Comparison of ENCODE assay signal across 19 mouse cellular contexts in genomic region chr16:4085051-4085450, GRCm38 (mm10). TPM values are rescaled to one million over a fixed set of nuclear protein-coding genes. Genes with fewer than 3 reads are reported as not detected.
"Had no signal": no experiment of that assay in that cellular context is flagged by ENCODE, and none has a peak within 500 bp of the region (broad histone marks: within the 10 kb centered on the region; RNA-seq: fewer than 3 reads in every experiment).

No protein-coding gene starts in this region.

- H3K4me2 ChIP-seq: liver, embryonic 13.5 days; midbrain, embryonic 11.5 days; neural tube, embryonic 13.5 days; stomach, embryonic 15.5 days had no signal

- H3K9me3 ChIP-seq: liver, embryonic 13.5 days; neural tube, embryonic 13.5 days; stomach, embryonic 15.5 days had no signal

- H3K27ac ChIP-seq: kidney, postnatal 0 days; left cerebral cortex, adult 2 months; liver, embryonic 13.5 days; neural tube, embryonic 13.5 days; stomach, embryonic 15.5 days had no signal

- H3K4me3 ChIP-seq: left cerebral cortex, adult 2 months; liver, embryonic 13.5 days; myocyte; neural tube, embryonic 13.5 days; stomach, embryonic 15.5 days had no signal

- ATAC-seq: midbrain, embryonic 16.5 days had no signal

- H3K27me3 ChIP-seq: liver, embryonic 13.5 days; neural tube, embryonic 13.5 days; stomach, embryonic 15.5 days had no signal

- H3K4me1 ChIP-seq: liver, embryonic 13.5 days; neural tube, embryonic 13.5 days; stomach, embryonic 15.5 days had no signal

- DNase-seq: kidney, adult 9 months; kidney, postnatal 25 days; layer of hippocampus, postnatal 36 days; liver, embryonic 13.5 days; lung, adult 2 months; lung, postnatal 14 days; lung, postnatal 4 days; retina, postnatal 1 day; right cerebral cortex, postnatal 25 days; spleen, adult 18-20 months; thymus, postnatal 36 days had no signal

- H3K9ac ChIP-seq: liver, embryonic 13.5 days; neural tube, embryonic 13.5 days; stomach, embryonic 15.5 days had no signal

RNA-seq across cellular contexts. Expression of gene Dnase1, which starts 48.3 kb away (rescaled TPM):
- polyA plus RNA-seq: urinary bladder, adult 2 months had no signal
